Mouse (Mus musculus): Measurements from ENCODE around the gene Rfx1. TPM values are rescaled to one million over a fixed set of nuclear protein-coding genes. Genes with fewer than 3 reads are reported as not detected.
A peak's percentile ranks its signal among the peaks of the same experiment; 100 is the strongest.

The Rfx1 gene
- polyA plus RNA-seq, 1 experiment from 2014 or later: 10.0 TPM

- Histone ChIP-seq H3K9ac (replicated peaks) (no peak overlapping the region), H3K4me2 (replicated peaks) (no peak overlapping the region), H3K9me3 (no peaks in the 10 kb centered on the region), H3K36me3 (peaks cover 16% of the 10 kb centered on the region), H3K27me3 (no peaks in the 10 kb centered on the region), H3K4me1 (replicated peaks) (peaks cover 10% of the 10 kb centered on the region; the same call in 1 of the 2 replicates), H3K4me3 (replicated peaks) (no peak overlapping the region), H3K27ac (no peak overlapping the region)
- ATAC-seq: no peak
- WGBS: 75% methylated on average over 17 of the region's 17 CpGs
Observed at GRCm38 (mm10) chr8:84127202-84127901, 60.7 kb downstream of the Rfx1 start.

GRCm38 (mm10) chr8:84128277-84128676 is 61.6 kb downstream of the Rfx1 start:
- Histone ChIP-seq H3K4me2 (replicated peaks) (no peak overlapping the region), H3K4me3 (replicated peaks) (no peak overlapping the region), H3K36me3 (peaks cover 25% of the 10 kb centered on the region), H3K4me1 (replicated peaks) (peaks cover 10% of the 10 kb centered on the region; the same call in 1 of the 2 replicates), H3K27ac (no peak overlapping the region), H3K27me3 (no peaks in the 10 kb centered on the region), H3K9me3 (no peaks in the 10 kb centered on the region), H3K9ac (replicated peaks) (no peak overlapping the region; the same call in 1 of the 2 replicates)
- ATAC-seq: no peak
- WGBS: 76% methylated on average over 8 of the region's 8 CpGs

GRCm38 (mm10) chr8:84130806-84131205 is 64.2 kb downstream of the Rfx1 start:
- no peak overlapping the region for H3K27ac ChIP-seq
- H3K9ac ChIP-seq (replicated peaks): peak overlapping the region; percentile 28; the same call in 1 of the 2 replicates
- peaks cover 5% of the 10 kb centered on the region; the same call in 1 of the 2 replicates for H3K4me1 ChIP-seq (replicated peaks)
- 0 out of 2 replicates have a peak, but pooled peaks have one; percentile 19 for ATAC-seq
- WGBS: 40% methylated on average over 30 of the region's 30 CpGs
- peaks cover 51% of the 10 kb centered on the region for H3K36me3 ChIP-seq
- no peak overlapping the region for H3K4me3 ChIP-seq (replicated peaks)
- H3K9me3 ChIP-seq: no peaks in the 10 kb centered on the region
- no peak overlapping the region for H3K4me2 ChIP-seq (replicated peaks)
- no peaks in the 10 kb centered on the region for H3K27me3 ChIP-seq

GRCm38 (mm10) chr8:84132225-84132624 is 65.6 kb downstream of the Rfx1 start:
- no peak for ATAC-seq
- no peak overlapping the region for H3K4me3 ChIP-seq (replicated peaks)
- WGBS: 90% methylated on average over 8 of the region's 8 CpGs
- no peaks in the 10 kb centered on the region for H3K27me3 ChIP-seq
- peaks cover 65% of the 10 kb centered on the region for H3K36me3 ChIP-seq
- no peaks in the 10 kb centered on the region for H3K9me3 ChIP-seq
- no peak overlapping the region for H3K4me2 ChIP-seq (replicated peaks)
- H3K27ac ChIP-seq: no peak overlapping the region
- peaks cover 5% of the 10 kb centered on the region; the same call in 1 of the 2 replicates for H3K4me1 ChIP-seq (replicated peaks)
- no peak overlapping the region for H3K9ac ChIP-seq (replicated peaks)

- Histone ChIP-seq H3K4me2 (replicated peaks) (no peak overlapping the region), H3K9me3 (no peaks in the 10 kb centered on the region), H3K4me1 (replicated peaks) (no peaks in the 10 kb centered on the region), H3K9ac (replicated peaks) (no peak overlapping the region), H3K27ac (no peak overlapping the region), H3K27me3 (no peaks in the 10 kb centered on the region), H3K4me3 (replicated peaks) (no peak overlapping the region), H3K36me3 (peaks cover 99% of the 10 kb centered on the region)
- 93% methylated on average over 3 of the region's 3 CpGs for WGBS
- ATAC-seq: no peak
Observed at GRCm38 (mm10) chr8:84137848-84138247, 71.2 kb downstream of the Rfx1 start.

- Histone ChIP-seq H3K36me3 (peaks cover 93% of the 10 kb centered on the region), H3K27me3 (no peaks in the 10 kb centered on the region), H3K27ac (no peak overlapping the region), H3K4me3 (replicated peaks) (no peak overlapping the region), H3K9ac (replicated peaks) (no peak overlapping the region), H3K4me1 (replicated peaks) (peaks cover 2% of the 10 kb centered on the region; the same call in 1 of the 2 replicates), H3K9me3 (no peaks in the 10 kb centered on the region), H3K4me2 (replicated peaks) (no peak overlapping the region)
- 0 out of 2 replicates have a peak, but pooled peaks have one; percentile 9 for ATAC-seq
- 89% methylated on average over 4 of the region's 4 CpGs for WGBS
Observed at GRCm38 (mm10) chr8:84140838-84141237, 74.2 kb downstream of the Rfx1 start.

GRCm38 (mm10) chr8:84144636-84145245 is 78.1 kb downstream of the Rfx1 start:
- peaks cover 56% of the 10 kb centered on the region for H3K36me3 ChIP-seq
- H3K4me1 ChIP-seq (replicated peaks): peaks cover 25% of the 10 kb centered on the region
- no peaks in the 10 kb centered on the region for H3K27me3 ChIP-seq
- H3K9ac ChIP-seq (replicated peaks): no peak overlapping the region
- H3K4me3 ChIP-seq (replicated peaks): no peak overlapping the region
- no peak for ATAC-seq
- H3K4me2 ChIP-seq (replicated peaks): no peak overlapping the region
- WGBS: 95% methylated on average over 8 of the region's 8 CpGs
- H3K27ac ChIP-seq: no peak overlapping the region
- no peaks in the 10 kb centered on the region for H3K9me3 ChIP-seq

MicroRNAs encoded within 50 kb of the gene (microRNA counts, 519-probe panel; counts per million panel counts)
- 1,106 counts per million, percentile 57 among the panel's probes with 10 or more counts for microRNA mmu-miR-709

Small RNA genes within 50 kb of the gene (microRNA-seq; reads per million reads assigned to microRNA genes)
- gene Mir709: not detected

Other genes with a start within 250 kb of the Rfx1 start
- 45.1 and 46.1 TPM in 2 replicates for gene Adgrl1, start 166.7 kb upstream of the Rfx1 start, polyA plus RNA-seq (2015; fragmentation: Nextera tagmentation; extraction: Ambion mirVana)
- gene Gm10644, start 111.6 kb upstream of the Rfx1 start, polyA plus RNA-seq (2015; fragmentation: Nextera tagmentation; extraction: Ambion mirVana): 0.70 and 0.94 TPM in 2 replicates
- gene Asf1b, start 111.3 kb upstream of the Rfx1 start, polyA plus RNA-seq (2015; fragmentation: Nextera tagmentation; extraction: Ambion mirVana): 25.0 and 25.7 TPM in 2 replicates
- gene Prkaca, start 93.8 kb upstream of the Rfx1 start, polyA plus RNA-seq (2015; fragmentation: Nextera tagmentation; extraction: Ambion mirVana): 177 and 189 TPM in 2 replicates
- 7.7 and 8.7 TPM in 2 replicates for gene Samd1, start 69.2 kb upstream of the Rfx1 start, polyA plus RNA-seq (2015; fragmentation: Nextera tagmentation; extraction: Ambion mirVana)
- gene 1700067K01Rik, start 65.3 kb upstream of the Rfx1 start, polyA plus RNA-seq (2015; fragmentation: Nextera tagmentation; extraction: Ambion mirVana): 0.26 and 0.89 TPM in 2 replicates
- gene 2210011C24Rik, start 54.7 kb upstream of the Rfx1 start, polyA plus RNA-seq (2015; fragmentation: Nextera tagmentation; extraction: Ambion mirVana): 0.19 TPM in 1 of 2 replicates, not detected in the other
- gene Palm3, start 45.4 kb upstream of the Rfx1 start, polyA plus RNA-seq (2015; fragmentation: Nextera tagmentation; extraction: Ambion mirVana): 2.0 and 3.4 TPM in 2 replicates
- gene Il27ra, start 24.2 kb upstream of the Rfx1 start, polyA plus RNA-seq (2015; fragmentation: Nextera tagmentation; extraction: Ambion mirVana): 0.23 and 0.26 TPM in 2 replicates
- gene Rln3, start 21.8 kb upstream of the Rfx1 start, polyA plus RNA-seq (2015; fragmentation: Nextera tagmentation; extraction: Ambion mirVana): not detected in 2 replicates
- 1.8 and 2.1 TPM in 2 replicates for gene Gm10643, start 1.7 kb upstream of the Rfx1 start, polyA plus RNA-seq (2015; fragmentation: Nextera tagmentation; extraction: Ambion mirVana)
- 21.0 and 23.3 TPM in 2 replicates for gene Dcaf15, start 37.9 kb downstream of the Rfx1 start, polyA plus RNA-seq (2015; fragmentation: Nextera tagmentation; extraction: Ambion mirVana)
- gene Podnl1, start 59.2 kb downstream of the Rfx1 start, polyA plus RNA-seq (2015; fragmentation: Nextera tagmentation; extraction: Ambion mirVana): 0.44 and 0.57 TPM in 2 replicates
- 24.5 and 24.7 TPM in 2 replicates for gene Cc2d1a, start 81.1 kb downstream of the Rfx1 start, polyA plus RNA-seq (2015; fragmentation: Nextera tagmentation; extraction: Ambion mirVana)
- gene 4930432K21Rik, start 81.2 kb downstream of the Rfx1 start, polyA plus RNA-seq (2015; fragmentation: Nextera tagmentation; extraction: Ambion mirVana): 2.3 and 2.7 TPM in 2 replicates
- gene Nanos3, start 118.4 kb downstream of the Rfx1 start, polyA plus RNA-seq (2015; fragmentation: Nextera tagmentation; extraction: Ambion mirVana): 8.8 and 11.6 TPM in 2 replicates
- gene Zswim4, start 170.2 kb downstream of the Rfx1 start, polyA plus RNA-seq (2015; fragmentation: Nextera tagmentation; extraction: Ambion mirVana): 44.9 and 47.4 TPM in 2 replicates
- gene D8Ertd738e, start 182.9 kb downstream of the Rfx1 start, polyA plus RNA-seq (2015; fragmentation: Nextera tagmentation; extraction: Ambion mirVana): 261 and 273 TPM in 2 replicates
- 49.7 and 57.5 TPM in 2 replicates for gene Mri1, start 190.5 kb downstream of the Rfx1 start, polyA plus RNA-seq (2015; fragmentation: Nextera tagmentation; extraction: Ambion mirVana)
- 22.3 and 24.0 TPM in 2 replicates for gene Ccdc130, start 203.5 kb downstream of the Rfx1 start, polyA plus RNA-seq (2015; fragmentation: Nextera tagmentation; extraction: Ambion mirVana)

Measured in midbrain, embryonic 13.5 days (tissue).